8 mouse cellular contexts compared by ENCODE assay signal in the genomic region with DNA sequence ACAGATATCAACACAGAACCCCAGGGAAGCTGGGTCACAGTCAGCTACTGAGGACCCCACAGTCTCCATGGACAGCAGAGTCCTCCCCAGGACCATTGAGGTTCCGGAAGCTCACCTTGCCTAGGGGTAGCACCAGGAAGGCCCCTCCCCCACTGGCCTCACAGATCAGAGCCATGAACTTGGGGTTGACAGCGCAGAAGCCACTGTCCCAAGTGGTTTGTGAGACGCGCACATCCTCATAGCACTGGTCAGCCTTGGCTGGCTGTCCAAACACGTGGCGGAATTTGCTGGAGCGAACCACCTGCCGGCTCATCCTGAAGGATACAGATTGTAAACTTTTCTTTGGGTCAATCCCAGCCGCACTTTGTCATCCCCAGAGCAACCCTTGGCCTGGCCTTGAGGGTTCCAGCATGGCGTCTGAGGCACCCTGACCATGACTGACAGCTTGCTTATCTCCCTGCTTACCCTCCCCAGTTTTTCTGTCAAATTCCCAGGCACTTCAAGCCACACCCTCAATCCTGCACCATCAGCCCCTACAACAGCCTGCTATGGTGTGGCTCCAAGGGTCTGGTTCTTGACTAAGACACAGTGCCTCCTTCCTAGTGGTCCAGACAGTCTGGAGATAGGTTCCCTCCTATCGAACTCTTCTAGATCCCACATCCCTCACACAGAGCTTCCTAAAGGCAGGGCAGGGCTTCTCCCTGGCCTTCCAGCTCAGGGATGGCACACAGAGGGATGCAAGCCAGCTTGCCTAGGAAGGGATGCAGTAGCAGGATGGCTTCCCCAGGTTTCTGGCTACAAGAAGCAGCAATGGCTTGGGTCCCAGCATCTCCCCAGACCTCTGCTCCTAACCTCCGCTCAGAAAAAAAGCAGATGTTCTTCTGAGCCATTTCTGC. TPM values are rescaled to one million over a fixed set of nuclear protein-coding genes. Genes with fewer than 3 reads are reported as not detected.
A peak's percentile ranks its signal among the peaks of the same experiment; 100 is the strongest.
DNase-seq lines count a peak whose midpoint lies in the region; ATAC-seq and TF ChIP-seq lines count a peak whose summit lies in the region.

No protein-coding gene starts in this region.

- peak overlapping the region; percentile 62 for H3K9ac ChIP-seq in heart, embryonic 16.5 days (ENCODE audit: low read length)
- H3K9ac ChIP-seq in heart, embryonic 11.5 days (ENCODE audit: low read depth, low read length), result no peak overlapping the region
- peak overlapping the region; percentile 93 for H3K9ac ChIP-seq in midbrain, embryonic 12.5 days (replicated peaks)

- TF ChIP-seq POLR2A in bone marrow, adult 2 months (IDR thresholded peaks at IDR 0.05; ENCODE audit: borderline replicate concordance, control insufficient read depth, low read depth, low read length), result peak; percentile 66; the same call in 1 of the 2 replicates

- H3K4me1 ChIP-seq in heart, embryonic 16.5 days (ENCODE audit: control insufficient read depth, insufficient read depth, low read length), result peaks cover 16% of the 10 kb centered on the region
- H3K4me1 ChIP-seq in heart, embryonic 11.5 days (ENCODE audit: control insufficient read depth, insufficient read depth, low read length), result peaks cover 13% of the 10 kb centered on the region
- H3K4me1 ChIP-seq in bone marrow, adult 2 months (ENCODE audit: control insufficient read depth, insufficient read depth, low read length), result peaks cover 7% of the 10 kb centered on the region; the same call in 1 of the 2 replicates
- peaks cover 62% of the 10 kb centered on the region for H3K4me1 ChIP-seq in hindbrain, embryonic 10.5 days (replicated peaks)
- peaks cover 33% of the 10 kb centered on the region for H3K4me1 ChIP-seq in midbrain, embryonic 12.5 days

- WGBS in heart, embryonic 16.5 days, result 69% methylated on average over 12 of the region's 12 CpGs
- WGBS in heart, embryonic 11.5 days (ENCODE audit: insufficient replicate concordance), result 74% methylated on average over 12 of the region's 12 CpGs
- WGBS in bone marrow, adult 2 months, result 14% methylated on average over 12 of the region's 12 CpGs
- 87% methylated on average over 12 of the region's 12 CpGs for WGBS in hindbrain, embryonic 10.5 days
- 86% methylated on average over 12 of the region's 12 CpGs for WGBS in midbrain, embryonic 12.5 days

- no peak for DNase-seq in hindbrain, embryonic 10.5 days (ENCODE audit: low spot score)
- peak; percentile 85 for DNase-seq in thymus, postnatal 4 days
- no peak for DNase-seq in adrenal gland, postnatal 4 days (ENCODE audit: low spot score in 2 of 2)

- TF ChIP-seq CTCF in bone marrow, adult 2 months (IDR thresholded peaks at IDR 0.05; ENCODE audit: control insufficient read depth, insufficient read depth, low read length), result no peak

- peak overlapping the region; percentile 49 for H3K4me3 ChIP-seq in heart, embryonic 16.5 days (ENCODE audit: low read length)
- no peak overlapping the region for H3K4me3 ChIP-seq in heart, embryonic 11.5 days (ENCODE audit: low read depth, low read length)
- H3K4me3 ChIP-seq in bone marrow, adult 2 months (replicated peaks; ENCODE audit: control insufficient read depth, low read depth, low read length), result peak overlapping the region; percentile 95
- H3K4me3 ChIP-seq in hindbrain, embryonic 10.5 days, result peak overlapping the region; percentile 78
- H3K4me3 ChIP-seq in midbrain, embryonic 12.5 days, result peak overlapping the region; percentile 71

- peak overlapping the region; percentile 11 for H3K4me2 ChIP-seq in heart, embryonic 16.5 days (ENCODE audit: low read depth, low read length)
- H3K4me2 ChIP-seq in heart, embryonic 11.5 days, result no peak overlapping the region
- peak overlapping the region; percentile 92 for H3K4me2 ChIP-seq in midbrain, embryonic 12.5 days (replicated peaks)

- no peak for ATAC-seq in heart, embryonic 16.5 days (replicated peaks; ENCODE audit: extremely low read depth, insufficient read depth, low FRiP score)
- no peak for ATAC-seq in heart, embryonic 11.5 days (replicated peaks; ENCODE audit: insufficient number of reproducible peaks, low FRiP score, low TSS enrichment)
- no peak for ATAC-seq in midbrain, embryonic 12.5 days (ENCODE audit: low FRiP score, low read depth)
- ATAC-seq in erythroid progenitor cell, adult 5-6 weeks (replicated peaks; ENCODE audit: low FRiP score, poor library complexity, severe bottlenecking), result no peak

- H3K36me3 ChIP-seq in heart, embryonic 16.5 days (ENCODE audit: control insufficient read depth, insufficient read depth), result no peaks in the 10 kb centered on the region
- no peaks in the 10 kb centered on the region for H3K36me3 ChIP-seq in heart, embryonic 11.5 days (ENCODE audit: control insufficient read depth, insufficient read depth, low read length)
- H3K36me3 ChIP-seq in hindbrain, embryonic 10.5 days, result peaks cover 23% of the 10 kb centered on the region
- peaks cover 16% of the 10 kb centered on the region for H3K36me3 ChIP-seq in midbrain, embryonic 12.5 days

- peaks cover 25% of the 10 kb centered on the region for H3K27me3 ChIP-seq in heart, embryonic 16.5 days (ENCODE audit: control insufficient read depth, insufficient read depth, low read length)
- H3K27me3 ChIP-seq in heart, embryonic 11.5 days (ENCODE audit: control insufficient read depth, insufficient read depth, low read length), result peaks cover 41% of the 10 kb centered on the region
- peaks cover 52% of the 10 kb centered on the region for H3K27me3 ChIP-seq in hindbrain, embryonic 10.5 days (ENCODE audit: insufficient read depth, poor library complexity, severe bottlenecking)
- H3K27me3 ChIP-seq in midbrain, embryonic 12.5 days, result peaks cover 25% of the 10 kb centered on the region

- peak overlapping the region; percentile 34 for H3K27ac ChIP-seq in heart, embryonic 16.5 days (ENCODE audit: low read length)
- H3K27ac ChIP-seq in heart, embryonic 11.5 days (ENCODE audit: low read depth, low read length), result no peak overlapping the region
- peak overlapping the region; percentile 99 for H3K27ac ChIP-seq in bone marrow, adult 2 months (ENCODE audit: control insufficient read depth, insufficient read depth, low read depth, low read length, poor library complexity)
- H3K27ac ChIP-seq in hindbrain, embryonic 10.5 days, result peak overlapping the region; percentile 90; the same call in 1 of the 2 replicates
- H3K27ac ChIP-seq in midbrain, embryonic 12.5 days (replicated peaks), result no peak overlapping the region

- no peaks in the 10 kb centered on the region for H3K9me3 ChIP-seq in heart, embryonic 16.5 days (replicated peaks; ENCODE audit: control insufficient read depth, low read length)
- no peaks in the 10 kb centered on the region for H3K9me3 ChIP-seq in heart, embryonic 11.5 days (replicated peaks; ENCODE audit: control insufficient read depth, low read length)
- H3K9me3 ChIP-seq in hindbrain, embryonic 10.5 days, result no peaks in the 10 kb centered on the region
- no peaks in the 10 kb centered on the region for H3K9me3 ChIP-seq in midbrain, embryonic 12.5 days

RNA-seq across cellular contexts. Expression of a gene that starts 4.5 kb away (rescaled TPM):
- polyA plus RNA-seq in heart, embryonic 16.5 days (2015; fragmentation: Nextera tagmentation; extraction: Ambion mirVana), result 57.7 and 131 TPM in 2 replicates
- 13.1 and 13.8 TPM in 2 replicates for polyA plus RNA-seq in heart, embryonic 11.5 days (2014; fragmentation: Nextera tagmentation; extraction: Ambion mirVana)
- polyA plus RNA-seq in bone marrow, adult 2 months (2011; ENCODE audit: insufficient read depth, insufficient read length, low replicate concordance, missing spikeins), result 370 and 776 TPM in 2 replicates
- polyA plus RNA-seq in hindbrain, embryonic 10.5 days (2016; fragmentation: Nextera tagmentation; extraction: Ambion mirVana), result 49.2 and 59.5 TPM in 2 replicates
- 60.8 and 65.9 TPM in 2 replicates for polyA plus RNA-seq in midbrain, embryonic 12.5 days (2016; fragmentation: Nextera tagmentation; extraction: Ambion mirVana)
- total RNA-seq in adrenal gland, postnatal 4 days (2021), result 10 to 100 TPM; 15.5 to 18.9 TPM
- 103 and 171 TPM in 2 replicates for total RNA-seq in erythroid progenitor cell, adult 5-6 weeks (2015; ENCODE audit: low replicate concordance)
- 101 and 106 TPM in 2 replicates for total RNA-seq in erythroid progenitor cell, adult 5-6 weeks (2017; ENCODE audit: low replicate concordance)

RNA-seq across cellular contexts. Expression of a gene that starts 7.5 kb away (rescaled TPM):
- polyA plus RNA-seq in heart, embryonic 16.5 days (2015; fragmentation: Nextera tagmentation; extraction: Ambion mirVana), result 6.6 and 6.7 TPM in 2 replicates
- polyA plus RNA-seq in heart, embryonic 11.5 days (2014; fragmentation: Nextera tagmentation; extraction: Ambion mirVana), result 6.1 and 6.7 TPM in 2 replicates
- 5.0 and 11.1 TPM in 2 replicates for polyA plus RNA-seq in bone marrow, adult 2 months (2011; ENCODE audit: insufficient read depth, insufficient read length, low replicate concordance, missing spikeins)
- 15.3 and 16.6 TPM in 2 replicates for polyA plus RNA-seq in hindbrain, embryonic 10.5 days (2016; fragmentation: Nextera tagmentation; extraction: Ambion mirVana)
- 16.6 and 19.1 TPM in 2 replicates for polyA plus RNA-seq in midbrain, embryonic 12.5 days (2016; fragmentation: Nextera tagmentation; extraction: Ambion mirVana)
- 10 to 100 TPM; 18.4 to 18.9 TPM for total RNA-seq in adrenal gland, postnatal 4 days (2021)
- total RNA-seq in erythroid progenitor cell, adult 5-6 weeks (2015; ENCODE audit: low replicate concordance), result 0.84 and 1.4 TPM in 2 replicates
- 1.9 and 3.2 TPM in 2 replicates for total RNA-seq in erythroid progenitor cell, adult 5-6 weeks (2017; ENCODE audit: low replicate concordance)

RNA-seq across cellular contexts. Expression of a gene that starts 7.9 kb away (rescaled TPM):
- polyA plus RNA-seq in heart, embryonic 16.5 days (2015; fragmentation: Nextera tagmentation; extraction: Ambion mirVana), result 75.4 and 85.6 TPM in 2 replicates
- polyA plus RNA-seq in heart, embryonic 11.5 days (2014; fragmentation: Nextera tagmentation; extraction: Ambion mirVana), result 120 and 126 TPM in 2 replicates
- polyA plus RNA-seq in bone marrow, adult 2 months (2011; ENCODE audit: insufficient read depth, insufficient read length, low replicate concordance, missing spikeins), result 77.8 and 182 TPM in 2 replicates
- 208 and 212 TPM in 2 replicates for polyA plus RNA-seq in hindbrain, embryonic 10.5 days (2016; fragmentation: Nextera tagmentation; extraction: Ambion mirVana)
- 151 TPM in 2 replicates for polyA plus RNA-seq in midbrain, embryonic 12.5 days (2016; fragmentation: Nextera tagmentation; extraction: Ambion mirVana)
- total RNA-seq in adrenal gland, postnatal 4 days (2021), result 10 to 100 TPM; 85.4 to 98.8 TPM
- 9.2 and 21.3 TPM in 2 replicates for total RNA-seq in erythroid progenitor cell, adult 5-6 weeks (2015; ENCODE audit: low replicate concordance)
- total RNA-seq in erythroid progenitor cell, adult 5-6 weeks (2017; ENCODE audit: low replicate concordance), result 5.1 and 46.8 TPM in 2 replicates

RNA-seq across cellular contexts. Expression of a gene that starts 26.9 kb away (rescaled TPM):
- 17.4 and 18.5 TPM in 2 replicates for polyA plus RNA-seq in heart, embryonic 16.5 days (2015; fragmentation: Nextera tagmentation; extraction: Ambion mirVana)
- 2.4 and 2.5 TPM in 2 replicates for polyA plus RNA-seq in heart, embryonic 11.5 days (2014; fragmentation: Nextera tagmentation; extraction: Ambion mirVana)
- 14.2 and 34.1 TPM in 2 replicates for polyA plus RNA-seq in bone marrow, adult 2 months (2011; ENCODE audit: insufficient read depth, insufficient read length, low replicate concordance, missing spikeins)
- polyA plus RNA-seq in hindbrain, embryonic 10.5 days (2016; fragmentation: Nextera tagmentation; extraction: Ambion mirVana), result 0.19 and 0.30 TPM in 2 replicates
- 0.45 and 1.1 TPM in 2 replicates for polyA plus RNA-seq in midbrain, embryonic 12.5 days (2016; fragmentation: Nextera tagmentation; extraction: Ambion mirVana)
- 10 to 100 TPM; 24.0 to 45.6 TPM for total RNA-seq in adrenal gland, postnatal 4 days (2021)
- 4.0 TPM in 1 of 2 replicates, not detected in the other for total RNA-seq in erythroid progenitor cell, adult 5-6 weeks (2015; ENCODE audit: low replicate concordance)
- total RNA-seq in erythroid progenitor cell, adult 5-6 weeks (2017; ENCODE audit: low replicate concordance), result 6.4 TPM in 1 of 2 replicates, not detected in the other

RNA-seq across cellular contexts. Expression of a gene that starts 54.0 kb away (rescaled TPM):
- polyA plus RNA-seq in heart, embryonic 16.5 days (2015; fragmentation: Nextera tagmentation; extraction: Ambion mirVana), result 36.1 and 39.1 TPM in 2 replicates
- 24.7 and 28.9 TPM in 2 replicates for polyA plus RNA-seq in heart, embryonic 11.5 days (2014; fragmentation: Nextera tagmentation; extraction: Ambion mirVana)
- 25.8 and 27.0 TPM in 2 replicates for polyA plus RNA-seq in bone marrow, adult 2 months (2011; ENCODE audit: insufficient read depth, insufficient read length, low replicate concordance, missing spikeins)
- 57.6 and 62.7 TPM in 2 replicates for polyA plus RNA-seq in hindbrain, embryonic 10.5 days (2016; fragmentation: Nextera tagmentation; extraction: Ambion mirVana)
- 44.1 and 46.4 TPM in 2 replicates for polyA plus RNA-seq in midbrain, embryonic 12.5 days (2016; fragmentation: Nextera tagmentation; extraction: Ambion mirVana)
- 10 to 100 TPM; 30.4 to 33.5 TPM for total RNA-seq in adrenal gland, postnatal 4 days (2021)
- total RNA-seq in erythroid progenitor cell, adult 5-6 weeks (2015; ENCODE audit: low replicate concordance), result 36.8 and 54.1 TPM in 2 replicates
- 0.83 and 10.9 TPM in 2 replicates for total RNA-seq in erythroid progenitor cell, adult 5-6 weeks (2017; ENCODE audit: low replicate concordance)

Comparison
In these comparisons a context has a peak if more than half of its experiments do, and no peak if none do; other contexts are left out.
1. H3K27ac ChIP-seq: peak in heart, embryonic 16.5 days (single experiment), bone marrow, adult 2 months (single experiment) and hindbrain, embryonic 10.5 days (single experiment); none in heart, embryonic 11.5 days (single experiment) and midbrain, embryonic 12.5 days (single experiment).